Mouse (Mus musculus): ENCODE data around the gene Gjb3.

Gene Gjb3

GRCm38 (mm10) chr4:127334870-127335504 lies 4.3 kb upstream of the Gjb3 start:
- no peak for DNase-seq (ENCODE audit: low read depth, low spot score)

GRCm38 (mm10) chr4:127331171-127331570 lies 527 bp upstream of the Gjb3 start:
- no peak for DNase-seq (ENCODE audit: low read depth, low spot score)

GRCm38 (mm10) chr4:127329751-127330150 lies 893 bp downstream of the Gjb3 start:
- DNase-seq (ENCODE audit: low read depth, low spot score), result no peak

GRCm38 (mm10) chr4:127329046-127329445 lies 1.6 kb downstream of the Gjb3 start:
- no peak for DNase-seq (ENCODE audit: low read depth, low spot score)

GRCm38 (mm10) chr4:127328378-127328777 lies 2.3 kb downstream of the Gjb3 start:
- DNase-seq (ENCODE audit: low read depth, low spot score), result no peak

- no peak for DNase-seq (ENCODE audit: low read depth, low spot score)
These were observed 2.9 kb downstream of the Gjb3 start for GRCm38 (mm10) chr4:127327749-127328148.

GRCm38 (mm10) chr4:127327258-127327657 lies 3.4 kb downstream of the Gjb3 start:
- no peak for DNase-seq (ENCODE audit: low read depth, low spot score)

GRCm38 (mm10) chr4:127325276-127325675 lies 5.4 kb downstream of the Gjb3 start:
- no peak for DNase-seq (ENCODE audit: low read depth, low spot score)

- DNase-seq (ENCODE audit: low read depth, low spot score), result peak; percentile 30
These were observed 5.9 kb downstream of the Gjb3 start for GRCm38 (mm10) chr4:127324759-127325158.

- no peak for DNase-seq (ENCODE audit: low read depth, low spot score)
These were observed 6.3 kb downstream of the Gjb3 start for GRCm38 (mm10) chr4:127324296-127324695.

GRCm38 (mm10) chr4:127323651-127324050 lies 7.0 kb downstream of the Gjb3 start:
- DNase-seq (ENCODE audit: low read depth, low spot score), result no peak

- DNase-seq (ENCODE audit: low read depth, low spot score), result no peak
These were observed 11.0 kb downstream of the Gjb3 start for GRCm38 (mm10) chr4:127319613-127320012.

GRCm38 (mm10) chr4:127317143-127317542 lies 13.5 kb downstream of the Gjb3 start:
- no peak for DNase-seq (ENCODE audit: low read depth, low spot score)

- no peak for DNase-seq (ENCODE audit: low read depth, low spot score)
These were observed 14.9 kb downstream of the Gjb3 start for GRCm38 (mm10) chr4:127315753-127316152.

GRCm38 (mm10) chr4:127314585-127314984 lies 16.1 kb downstream of the Gjb3 start:
- no peak for DNase-seq (ENCODE audit: low read depth, low spot score)

GRCm38 (mm10) chr4:127313861-127314260 lies 16.8 kb downstream of the Gjb3 start, which contains the start of gene Gja4:
Gene Gja4, minus strand, starts transcription at chr4:127314039.
- peak; percentile 58 for DNase-seq (ENCODE audit: low read depth, low spot score)

GRCm38 (mm10) chr4:127312349-127312748 lies 18.3 kb downstream of the Gjb3 start:
- DNase-seq (ENCODE audit: low read depth, low spot score), result no peak

GRCm38 (mm10) chr4:127311561-127311960 lies 19.1 kb downstream of the Gjb3 start:
- DNase-seq (ENCODE audit: low read depth, low spot score), result no peak

GRCm38 (mm10) chr4:127306915-127307314 lies 23.7 kb downstream of the Gjb3 start:
- DNase-seq (ENCODE audit: low read depth, low spot score), result no peak

GRCm38 (mm10) chr4:127303796-127304195 lies 26.8 kb downstream of the Gjb3 start:
- no peak for DNase-seq (ENCODE audit: low read depth, low spot score)

GRCm38 (mm10) chr4:127300503-127300902 lies 30.1 kb downstream of the Gjb3 start:
- DNase-seq (ENCODE audit: low read depth, low spot score), result no peak

GRCm38 (mm10) chr4:127292631-127293030 lies 38.0 kb downstream of the Gjb3 start:
- DNase-seq (ENCODE audit: low read depth, low spot score), result no peak

GRCm38 (mm10) chr4:127289039-127289548 lies 41.5 kb downstream of the Gjb3 start:
- no peak for DNase-seq (ENCODE audit: low read depth, low spot score)

- no peak for DNase-seq (ENCODE audit: low read depth, low spot score)
These were observed 43.7 kb downstream of the Gjb3 start for GRCm38 (mm10) chr4:127286907-127287306.
